Mouse (Mus musculus) thymus, adult 2 months (tissue): ENCODE results near the gene Cbarp.

Experiments used
- CTCF ChIP-seq: fragments of 200-500 bp; IDR thresholded peaks from 2 replicates; pipeline ENCODE4 v1.5.1; 2012; ENCODE audit warnings: mild to moderate bottlenecking, control low read depth, low read length, moderate library complexity, borderline replicate concordance; ENCODE audit not compliant: control insufficient read depth, poor library complexity, insufficient read depth; ENCODE audit errors: extremely low read depth
- POLR2A ChIP-seq: fragments of 200-500 bp; IDR thresholded peaks from 2 replicates; pipeline ENCODE4 v1.6.1; 2012; ENCODE audit warnings: mild to moderate bottlenecking, low read length, control low read depth, moderate library complexity; ENCODE audit not compliant: control insufficient read depth, poor library complexity, insufficient read depth; ENCODE audit errors: extremely low read depth

GRCm38 (mm10) chr10:80180823-80181222 lies 40.2 kb upstream of the Cbarp start:
- no peak for TF ChIP-seq CTCF
- TF ChIP-seq POLR2A, result no peak
